Mouse (Mus musculus) spleen, adult 2 months (tissue): Measurements from ENCODE around the gene Srbd1.

ENCODE experiments used
- CTCF ChIP-seq: fragments of 200-500 bp; IDR thresholded peaks from 2 replicates; pipeline ENCODE4 v1.5.1; 2011; ENCODE audit warnings: mild to moderate bottlenecking, inconsistent platforms; ENCODE audit not compliant: insufficient read depth, insufficient read length, insufficient replicate concordance; ENCODE audit errors: extremely low read depth
- POLR2A ChIP-seq: fragments of 200-500 bp; IDR thresholded peaks from 2 replicates; pipeline ENCODE4 v1.6.1; 2011; ENCODE audit warnings: low read depth, low read length, inconsistent platforms

DNA sequence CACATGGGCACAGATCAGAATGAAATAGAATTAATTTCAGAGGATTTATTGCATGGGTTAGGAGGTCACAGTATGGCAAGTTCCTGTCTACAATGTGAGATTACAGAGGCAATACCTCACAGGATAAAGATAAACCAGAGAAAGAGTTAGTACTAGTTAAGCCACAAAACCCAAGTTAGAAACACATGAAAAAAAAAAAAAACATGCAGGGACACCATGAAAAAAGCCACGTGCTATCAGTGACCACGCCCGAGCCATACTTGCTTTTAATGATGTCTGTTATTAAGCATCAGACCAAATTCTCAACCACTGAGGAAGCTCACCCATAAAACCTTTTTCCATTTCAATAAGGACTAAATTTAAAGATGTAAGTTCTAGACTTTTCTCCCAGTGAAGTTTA, 120.4 kb downstream of the Srbd1 start:
- TF ChIP-seq CTCF (no peak), POLR2A (no peak)
